Comparison of ENCODE assay signal across 8 mouse cellular contexts in genomic region chr5:120578504-120579081, GRCm38 (mm10). TPM values are rescaled to one million over a fixed set of nuclear protein-coding genes. Genes with fewer than 3 reads are reported as not detected.
DNase-seq lines count a peak whose midpoint lies in the region; ATAC-seq and TF ChIP-seq lines count a peak whose summit lies in the region.

No protein-coding gene starts in this region.

- peaks cover 0 to 13% of the 10 kb centered on the region in 2 experiments for H3K36me3 ChIP-seq in CH12.LX (replicated peaks in 1 of 2; ENCODE audit: control insufficient read depth in 1 of 2, insufficient read depth in 1 of 2, low read length in 1 of 2)
- H3K36me3 ChIP-seq in forebrain, embryonic 14.5 days (ENCODE audit: control insufficient read depth, insufficient read depth, low read length): peaks cover 20% of the 10 kb centered on the region; the same call in 1 of the 2 replicates
- peaks cover 11% of the 10 kb centered on the region; the same call in 1 of the 2 replicates for H3K36me3 ChIP-seq in hindbrain, embryonic 12.5 days
- peaks cover 17% of the 10 kb centered on the region for H3K36me3 ChIP-seq in limb, embryonic 15.5 days
- peaks cover 13% of the 10 kb centered on the region for H3K36me3 ChIP-seq in neural tube, embryonic 12.5 days

- no peak for ATAC-seq in forebrain, embryonic 14.5 days
- ATAC-seq in hindbrain, embryonic 12.5 days (ENCODE audit: low FRiP score): peak; percentile 17; the same call in 1 of the 2 replicates
- ATAC-seq in limb, embryonic 15.5 days (ENCODE audit: insufficient number of reproducible peaks, low FRiP score, low TSS enrichment, low read depth): no peak
- no peak for ATAC-seq in neural tube, embryonic 12.5 days (ENCODE audit: low FRiP score, low read depth)

- peak; percentile 88 for DNase-seq in 416B (ENCODE audit: low read depth)
- DNase-seq in CH12.LX (ENCODE audit: extremely low read depth): peak; percentile 33
- DNase-seq in forebrain, embryonic 14.5 days (ENCODE audit: low spot score): no peak
- DNase-seq in layer of hippocampus, adult 9-10 months (ENCODE audit: low spot score): no peak
- DNase-seq in Muller cell, postnatal 12 days (ENCODE audit: inconsistent ontology term): no peak

- 62% methylated on average over 12 of the region's 12 CpGs for WGBS in forebrain, embryonic 14.5 days
- 51% methylated on average over 12 of the region's 12 CpGs for WGBS in hindbrain, embryonic 12.5 days
- 20% methylated on average over 12 of the region's 12 CpGs for WGBS in limb, embryonic 15.5 days
- WGBS in neural tube, embryonic 12.5 days: 58% methylated on average over 12 of the region's 12 CpGs

- in situ Hi-C loops in CH12.LX (cut with MboI; ENCODE audit: low pct_ligation_motif_present, low pct_unique_long_range_greater_than_20kb, low sequenced_read_pairs): no loop called here

- no peaks in the 10 kb centered on the region for H3K79me2 ChIP-seq in CH12.LX (replicated peaks; ENCODE audit: control insufficient read depth, extremely low read depth, insufficient read depth, poor library complexity, severe bottlenecking)

- H3K4me2 ChIP-seq in CH12.LX (ENCODE audit: insufficient read depth, low read depth, poor library complexity, severe bottlenecking): peak overlapping the region; percentile 68
- H3K4me2 ChIP-seq in forebrain, embryonic 14.5 days (ENCODE audit: low read length): no peak overlapping the region
- H3K4me2 ChIP-seq in hindbrain, embryonic 12.5 days (replicated peaks): no peak overlapping the region
- H3K4me2 ChIP-seq in limb, embryonic 15.5 days: peak overlapping the region; percentile 27; the same call in 1 of the 2 replicates
- peak overlapping the region; percentile 38 for H3K4me2 ChIP-seq in neural tube, embryonic 12.5 days (replicated peaks)

- peaks cover 32 to 49% of the 10 kb centered on the region in 2 experiments for H3K4me1 ChIP-seq in CH12.LX (ENCODE audit: control insufficient read depth in 1 of 2, insufficient read depth in 2 of 2)
- H3K4me1 ChIP-seq in forebrain, embryonic 14.5 days (ENCODE audit: control insufficient read depth, insufficient read depth, low read length): peaks cover 13% of the 10 kb centered on the region
- H3K4me1 ChIP-seq in hindbrain, embryonic 12.5 days: peaks cover 28% of the 10 kb centered on the region
- peaks cover 46% of the 10 kb centered on the region for H3K4me1 ChIP-seq in limb, embryonic 15.5 days
- H3K4me1 ChIP-seq in neural tube, embryonic 12.5 days: peaks cover 40% of the 10 kb centered on the region

- no peak for TF ChIP-seq EP300 in CH12.LX (IDR thresholded peaks at IDR 0.05; ENCODE audit: low read length)

- no peaks in the 10 kb centered on the region for H3K27me3 ChIP-seq in CH12.LX (replicated peaks)
- no peaks in the 10 kb centered on the region for H3K27me3 ChIP-seq in forebrain, embryonic 14.5 days (replicated peaks; ENCODE audit: control insufficient read depth, insufficient read depth, low read length)
- H3K27me3 ChIP-seq in hindbrain, embryonic 12.5 days: no peaks in the 10 kb centered on the region
- H3K27me3 ChIP-seq in limb, embryonic 15.5 days: no peaks in the 10 kb centered on the region
- no peaks in the 10 kb centered on the region for H3K27me3 ChIP-seq in neural tube, embryonic 12.5 days (replicated peaks)

- H3K9me3 ChIP-seq in CH12.LX (replicated peaks; ENCODE audit: low read length): peaks cover 6% of the 10 kb centered on the region
- H3K9me3 ChIP-seq in forebrain, embryonic 14.5 days (replicated peaks; ENCODE audit: control insufficient read depth, low read length): no peaks in the 10 kb centered on the region
- no peaks in the 10 kb centered on the region for H3K9me3 ChIP-seq in hindbrain, embryonic 12.5 days (replicated peaks)
- H3K9me3 ChIP-seq in limb, embryonic 15.5 days: no peaks in the 10 kb centered on the region
- H3K9me3 ChIP-seq in neural tube, embryonic 12.5 days: no peaks in the 10 kb centered on the region

- no peak overlapping the region for H3K4me3 ChIP-seq in CH12.LX (replicated peaks in 1 of 3; ENCODE audit: low read depth in 2 of 3, low read length in 2 of 3, poor library complexity in 1 of 3)
- H3K4me3 ChIP-seq in forebrain, embryonic 14.5 days (ENCODE audit: low read depth, low read length): no peak overlapping the region
- no peak overlapping the region for H3K4me3 ChIP-seq in hindbrain, embryonic 12.5 days
- no peak overlapping the region for H3K4me3 ChIP-seq in limb, embryonic 15.5 days
- H3K4me3 ChIP-seq in neural tube, embryonic 12.5 days: no peak overlapping the region

- TF ChIP-seq POLR2A in CH12.LX (IDR thresholded peaks at IDR 0.05; ENCODE audit: low read depth, low read length): no peak

- H3K9ac ChIP-seq in CH12.LX (ENCODE audit: insufficient read depth, low read depth): peak overlapping the region; percentile 16; the same call in 1 of the 2 replicates
- no peak overlapping the region for H3K9ac ChIP-seq in forebrain, embryonic 14.5 days (ENCODE audit: low read length)
- no peak overlapping the region for H3K9ac ChIP-seq in hindbrain, embryonic 12.5 days
- no peak overlapping the region for H3K9ac ChIP-seq in limb, embryonic 15.5 days
- H3K9ac ChIP-seq in neural tube, embryonic 12.5 days: no peak overlapping the region

- TF ChIP-seq CTCF in CH12.LX (conservative IDR thresholded peaks at IDR 0.05 in 1 of 2, IDR thresholded peaks at IDR 0.05 in 1 of 2; ENCODE audit: low read depth in 2 of 2, low read length in 2 of 2): no peak

- dilution Hi-C loops in CH12.LX (cut with MboI; ENCODE audit: extremely low pct_ligation_motif_present, extremely low pct_unique_long_range_greater_than_20kb, low sequenced_read_pairs): no loop called here

- no peak overlapping the region for H3K27ac ChIP-seq in CH12.LX (ENCODE audit: insufficient read depth, low read depth)
- H3K27ac ChIP-seq in forebrain, embryonic 14.5 days (ENCODE audit: low read depth, low read length): peak overlapping the region; percentile 18; the same call in 1 of the 2 replicates
- peak overlapping the region; percentile 67 for H3K27ac ChIP-seq in hindbrain, embryonic 12.5 days
- peak overlapping the region; percentile 79 for H3K27ac ChIP-seq in limb, embryonic 15.5 days
- peak overlapping the region; percentile 23; the same call in 1 of the 2 replicates for H3K27ac ChIP-seq in neural tube, embryonic 12.5 days

- TF ChIP-seq RAD21 in CH12.LX (IDR thresholded peaks at IDR 0.05; ENCODE audit: low read depth, low read length): no peak

TF ChIP-seq in CH12.LX, 34 proteins besides CTCF, POLR2A, EP300 and RAD21:
- TF ChIP-seq CHD2 (IDR thresholded peaks at IDR 0.05; ENCODE audit: low read length) (peak; percentile 37), KAT2A (IDR thresholded peaks at IDR 0.05; ENCODE audit: insufficient replicate concordance, low read length) (no peak)

RNA-seq across cellular contexts. Expression of gene Tpcn1, which starts 9.9 kb away (rescaled TPM):
- total RNA-seq in CH12.LX (2012; rRNA removed) (1.9 and 2.2 TPM in 2 replicates), CH12.LX (2014; rRNA removed) (0.90 and 1.0 TPM in 2 replicates)
- polyA plus RNA-seq in CH12.LX (2012; ENCODE audit: insufficient read length, low read depth): 4.2 and 5.4 TPM in 2 replicates
- 10.5 and 13.3 TPM in 2 replicates for polyA plus RNA-seq in forebrain, embryonic 14.5 days (2014; fragmentation: Nextera tagmentation; extraction: Ambion mirVana)
- 18.4 and 19.2 TPM in 2 replicates for polyA plus RNA-seq in hindbrain, embryonic 12.5 days (2016; fragmentation: Nextera tagmentation; extraction: Ambion mirVana)
- polyA plus RNA-seq in limb, embryonic 15.5 days (2015; fragmentation: Nextera tagmentation; extraction: Ambion mirVana): 25.4 and 25.8 TPM in 2 replicates
- polyA plus RNA-seq in neural tube, embryonic 12.5 days (2016; fragmentation: Nextera tagmentation; extraction: Ambion mirVana): 19.4 and 21.7 TPM in 2 replicates

RNA-seq across cellular contexts. Expression of gene Iqcd, which starts 10.2 kb away (rescaled TPM):
- 0.25 and 0.59 TPM in 2 replicates for total RNA-seq in CH12.LX (2012; rRNA removed)
- not detected in 2 replicates for total RNA-seq in CH12.LX (2014; rRNA removed)
- 0.35 and 0.77 TPM in 2 replicates for polyA plus RNA-seq in CH12.LX (2012; ENCODE audit: insufficient read length, low read depth)
- polyA plus RNA-seq in forebrain, embryonic 14.5 days (2014; fragmentation: Nextera tagmentation; extraction: Ambion mirVana): 2.0 and 2.4 TPM in 2 replicates
- 1.9 and 2.5 TPM in 2 replicates for polyA plus RNA-seq in hindbrain, embryonic 12.5 days (2016; fragmentation: Nextera tagmentation; extraction: Ambion mirVana)
- polyA plus RNA-seq in limb, embryonic 15.5 days (2015; fragmentation: Nextera tagmentation; extraction: Ambion mirVana): 0.38 TPM in 2 replicates
- polyA plus RNA-seq in neural tube, embryonic 12.5 days (2016; fragmentation: Nextera tagmentation; extraction: Ambion mirVana): 0.70 and 0.93 TPM in 2 replicates

RNA-seq across cellular contexts. Expression of gene Rita1, which starts 33.8 kb away (rescaled TPM):
- total RNA-seq in CH12.LX (2012; rRNA removed): 6.3 and 7.3 TPM in 2 replicates
- total RNA-seq in CH12.LX (2014; rRNA removed): 6.2 and 7.3 TPM in 2 replicates
- polyA plus RNA-seq in CH12.LX (2012; ENCODE audit: insufficient read length, low read depth): 10.2 and 10.8 TPM in 2 replicates
- 15.9 and 18.3 TPM in 2 replicates for polyA plus RNA-seq in forebrain, embryonic 14.5 days (2014; fragmentation: Nextera tagmentation; extraction: Ambion mirVana)
- polyA plus RNA-seq in hindbrain, embryonic 12.5 days (2016; fragmentation: Nextera tagmentation; extraction: Ambion mirVana): 16.8 and 19.2 TPM in 2 replicates
- polyA plus RNA-seq in limb, embryonic 15.5 days (2015; fragmentation: Nextera tagmentation; extraction: Ambion mirVana): 13.8 TPM in 2 replicates
- polyA plus RNA-seq in neural tube, embryonic 12.5 days (2016; fragmentation: Nextera tagmentation; extraction: Ambion mirVana): 19.1 and 20.1 TPM in 2 replicates

RNA-seq across cellular contexts. Expression of gene Ddx54, which starts 33.9 kb away (rescaled TPM):
- total RNA-seq in CH12.LX (2012; rRNA removed) (83.6 and 93.6 TPM in 2 replicates), CH12.LX (2014; rRNA removed) (56.6 and 63.7 TPM in 2 replicates)
- 91.8 and 96.8 TPM in 2 replicates for polyA plus RNA-seq in CH12.LX (2012; ENCODE audit: insufficient read length, low read depth)
- polyA plus RNA-seq in forebrain, embryonic 14.5 days (2014; fragmentation: Nextera tagmentation; extraction: Ambion mirVana): 26.9 and 33.1 TPM in 2 replicates
- 53.2 and 53.6 TPM in 2 replicates for polyA plus RNA-seq in hindbrain, embryonic 12.5 days (2016; fragmentation: Nextera tagmentation; extraction: Ambion mirVana)
- polyA plus RNA-seq in limb, embryonic 15.5 days (2015; fragmentation: Nextera tagmentation; extraction: Ambion mirVana): 39.4 and 41.7 TPM in 2 replicates
- 57.8 and 58.3 TPM in 2 replicates for polyA plus RNA-seq in neural tube, embryonic 12.5 days (2016; fragmentation: Nextera tagmentation; extraction: Ambion mirVana)

RNA-seq across cellular contexts. Expression of gene Cfap73, which starts 55.4 kb away (rescaled TPM):
- not detected in 2 replicates for total RNA-seq in CH12.LX (2012; rRNA removed)
- total RNA-seq in CH12.LX (2014; rRNA removed): not detected in 2 replicates
- 0.26 TPM in 1 of 2 replicates, not detected in the other for polyA plus RNA-seq in CH12.LX (2012; ENCODE audit: insufficient read length, low read depth)
- 0.19 and 0.57 TPM in 2 replicates for polyA plus RNA-seq in forebrain, embryonic 14.5 days (2014; fragmentation: Nextera tagmentation; extraction: Ambion mirVana)
- polyA plus RNA-seq in hindbrain, embryonic 12.5 days (2016; fragmentation: Nextera tagmentation; extraction: Ambion mirVana): 0.56 and 0.77 TPM in 2 replicates
- polyA plus RNA-seq in limb, embryonic 15.5 days (2015; fragmentation: Nextera tagmentation; extraction: Ambion mirVana): not detected in 2 replicates
- polyA plus RNA-seq in neural tube, embryonic 12.5 days (2016; fragmentation: Nextera tagmentation; extraction: Ambion mirVana): not detected in 2 replicates

Comparison
In these comparisons a context has a peak if more than half of its experiments do, and no peak if none do; other contexts are left out.
1. DNase-seq: peak in 416B (single experiment) and CH12.LX (single experiment); none in forebrain, embryonic 14.5 days (single experiment), layer of hippocampus, adult 9-10 months (single experiment) and Muller cell, postnatal 12 days (single experiment).
2. H3K4me2 ChIP-seq: peak in CH12.LX (single experiment), limb, embryonic 15.5 days (single experiment) and neural tube, embryonic 12.5 days (single experiment); none in forebrain, embryonic 14.5 days (single experiment) and hindbrain, embryonic 12.5 days (single experiment).